Mouse (Mus musculus) heart, adult 11 months (tissue): Measurements from ENCODE around the gene Fktn.

Experiments used
- DNase-seq: peaks from one replicate; pipeline ENCODE4 v3.0.0; 2022

Gene Fktn

DNA sequence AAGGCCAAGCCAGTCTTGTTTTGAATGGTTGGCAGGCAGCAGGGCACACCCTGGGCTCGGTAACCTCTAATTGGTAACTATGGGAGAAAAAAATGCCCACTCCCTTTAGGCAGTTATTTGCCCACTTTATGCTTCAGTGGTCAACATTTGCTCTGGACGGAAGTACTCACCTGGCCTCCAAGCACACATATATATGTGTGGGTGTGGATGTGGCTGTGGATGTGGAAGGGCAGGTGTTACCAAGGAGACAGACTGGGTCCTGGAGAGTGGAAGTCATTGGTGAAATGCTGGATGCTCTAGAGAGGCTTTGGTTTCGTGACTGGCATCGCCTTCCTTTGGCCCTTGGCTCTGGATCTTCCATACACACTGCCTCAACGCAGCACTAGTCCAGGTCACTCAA is 58.2 kb downstream of the Fktn start:
- peak; percentile 80 for DNase-seq

GRCm38 (mm10) chr4:53773911-53774310 is 60.1 kb downstream of the Fktn start:
- peak; percentile 82 for DNase-seq

DNA sequence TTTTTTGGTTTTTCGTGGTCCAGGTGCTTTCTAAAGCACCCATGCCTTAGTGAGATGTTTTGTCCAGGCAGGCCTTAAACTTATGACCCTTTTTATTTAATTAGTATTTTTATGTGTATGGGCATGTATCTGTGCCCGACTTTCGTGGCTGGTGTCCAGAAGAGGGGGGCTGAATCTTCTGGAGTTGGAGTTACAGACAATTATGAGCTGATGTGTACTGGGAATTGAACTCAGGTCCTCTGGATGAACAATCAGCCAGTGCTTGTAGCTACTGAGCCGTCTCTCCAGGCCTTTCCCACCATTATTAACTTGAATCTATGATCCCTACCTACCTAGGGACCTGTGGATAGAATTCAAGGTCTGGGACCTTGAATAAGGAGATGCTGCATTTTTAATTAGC is 67.6 kb downstream of the Fktn start:
- peak; percentile 53 for DNase-seq

DNA sequence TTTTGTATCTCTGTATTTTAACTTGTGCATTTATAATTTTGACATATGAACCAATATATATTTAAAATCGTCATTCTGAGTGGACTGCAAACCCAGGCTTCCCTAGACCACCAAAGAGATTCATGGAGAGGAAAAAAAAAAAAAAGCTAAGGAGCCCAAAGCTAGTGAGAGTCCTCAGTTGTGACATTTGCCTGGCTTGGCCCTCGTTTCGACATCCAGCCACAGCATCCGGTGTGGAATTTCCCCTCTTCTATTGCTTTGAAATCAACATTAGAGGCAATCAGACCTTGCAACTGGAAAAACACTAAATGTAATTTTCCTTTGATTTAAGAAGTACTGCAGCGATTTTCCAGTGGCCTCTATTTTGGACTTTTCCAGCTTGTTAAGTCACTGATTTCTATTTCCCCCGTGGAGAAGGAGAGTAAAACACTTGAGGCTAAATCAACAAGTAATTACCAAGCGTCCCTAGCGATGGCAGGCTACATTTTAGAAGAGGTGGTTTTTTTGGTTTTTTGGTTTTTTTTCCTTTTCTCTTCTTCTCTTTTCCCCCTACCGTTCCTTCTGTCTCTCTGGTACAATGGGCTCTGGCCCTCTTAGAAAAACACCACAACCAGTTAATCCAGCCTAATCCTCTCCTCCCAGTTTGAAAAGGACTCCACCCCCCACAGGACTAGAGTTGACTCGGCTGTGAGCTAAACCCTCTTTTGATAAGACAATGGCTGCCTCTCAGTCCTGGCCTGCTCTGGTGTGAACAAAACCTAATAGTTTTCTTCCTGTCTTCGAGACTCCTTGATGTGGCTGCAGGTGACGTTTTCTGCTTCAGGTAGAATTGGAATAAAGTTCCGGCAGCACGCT is 68.6 kb downstream of the Fktn start:
- no peak for DNase-seq

GRCm38 (mm10) chr4:53785746-53786398 is 72.1 kb downstream of the Fktn start:
- peak; percentile 56 for DNase-seq

DNA sequence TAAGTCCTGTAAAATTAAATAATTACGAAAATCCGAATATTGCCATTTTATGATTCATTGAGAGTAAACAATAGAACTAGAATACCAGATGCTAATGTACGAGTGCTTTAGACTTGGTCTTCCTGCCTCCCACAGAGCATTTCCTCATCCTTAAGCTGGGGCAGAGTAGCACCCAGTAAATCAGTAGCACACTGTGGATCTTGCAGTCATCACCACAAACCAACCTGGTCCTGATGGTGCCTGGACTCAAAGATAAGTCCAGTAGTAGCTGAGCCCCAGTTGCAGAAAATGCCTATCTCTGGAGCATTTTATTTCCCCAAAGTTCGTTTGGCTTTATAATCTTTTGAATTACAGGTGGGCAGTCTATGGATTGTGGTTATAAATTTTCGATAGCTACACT is 73.1 kb downstream of the Fktn start:
- DNase-seq: peak; percentile 67

GRCm38 (mm10) chr4:53789346-53789745 is 75.5 kb downstream of the Fktn start:
- no peak for DNase-seq

DNA sequence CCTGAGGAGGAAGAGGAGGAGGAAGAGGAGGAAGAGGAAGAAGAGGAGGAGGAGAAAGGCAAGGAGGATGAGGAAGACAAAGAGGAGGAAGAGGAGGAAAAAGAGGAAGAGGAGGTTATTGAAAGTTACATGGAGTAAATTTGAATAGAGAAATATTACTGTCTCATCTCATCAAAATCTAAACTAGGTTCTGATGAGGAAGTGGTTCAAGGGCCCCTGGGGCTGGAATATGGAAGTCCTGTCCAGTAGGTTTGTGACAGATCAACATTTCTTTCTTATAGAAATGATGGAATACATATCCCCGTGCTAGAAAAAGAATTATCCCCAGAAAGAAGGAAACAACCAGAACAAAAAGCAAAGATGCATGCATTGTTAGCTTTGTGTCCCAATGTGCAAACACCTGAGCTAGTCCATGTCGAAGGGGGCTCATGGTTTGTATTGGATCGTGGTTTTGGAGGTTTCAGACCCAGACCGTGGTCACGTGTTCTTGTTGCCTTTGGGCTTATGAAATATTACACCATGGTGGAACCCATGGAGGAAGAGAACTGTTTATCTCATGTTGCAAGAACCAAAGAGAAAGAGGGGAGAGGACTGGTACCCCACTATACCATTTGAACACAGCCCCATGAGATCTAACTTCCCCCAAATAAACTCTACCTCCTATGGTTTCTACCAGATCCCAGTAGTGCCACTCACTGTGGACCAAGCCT is 80.6 kb downstream of the Fktn start:
- no peak for DNase-seq

DNA sequence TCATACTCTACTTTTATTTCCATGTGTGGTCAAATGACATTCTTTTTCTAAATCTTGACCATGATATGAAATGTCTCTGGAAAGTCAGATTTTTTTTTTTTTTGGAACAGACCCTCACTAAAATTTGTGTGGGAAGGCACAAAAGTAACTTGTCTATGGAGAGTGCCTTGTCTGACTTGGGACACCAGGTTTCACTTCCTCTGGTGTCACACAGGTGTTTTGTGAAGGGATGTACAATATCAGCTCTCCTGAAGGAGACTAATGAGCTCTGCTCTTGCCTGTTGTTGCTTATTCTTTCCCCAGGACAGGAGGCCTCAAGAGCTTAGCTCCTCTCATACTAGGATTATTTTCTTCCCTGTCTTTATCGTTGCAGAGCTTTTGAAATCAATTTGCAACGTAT is 81.3 kb downstream of the Fktn start:
- DNase-seq: no peak

DNA sequence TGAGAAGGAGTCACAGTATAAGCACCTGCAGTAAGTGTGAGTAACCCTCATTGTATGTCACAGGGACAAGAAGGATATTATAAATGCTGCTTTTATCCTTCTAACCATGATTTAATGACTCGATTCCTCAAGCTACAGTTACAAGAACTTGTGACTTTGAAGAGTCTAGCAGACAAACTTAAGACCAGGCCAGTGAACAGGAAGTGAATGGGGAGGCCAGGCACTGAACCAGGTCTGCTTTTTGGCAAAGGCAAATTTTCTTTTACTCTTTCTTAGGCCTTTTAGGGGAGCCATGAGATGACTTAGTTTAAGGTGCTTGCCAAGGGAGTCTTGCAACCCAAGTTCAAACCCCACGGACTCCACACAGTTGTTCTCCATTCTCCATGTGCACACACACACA is 81.9 kb downstream of the Fktn start:
- no peak for DNase-seq

GRCm38 (mm10) chr4:53796865-53797772 is 83.3 kb downstream of the Fktn start:
- peak; percentile 66 for DNase-seq

DNA sequence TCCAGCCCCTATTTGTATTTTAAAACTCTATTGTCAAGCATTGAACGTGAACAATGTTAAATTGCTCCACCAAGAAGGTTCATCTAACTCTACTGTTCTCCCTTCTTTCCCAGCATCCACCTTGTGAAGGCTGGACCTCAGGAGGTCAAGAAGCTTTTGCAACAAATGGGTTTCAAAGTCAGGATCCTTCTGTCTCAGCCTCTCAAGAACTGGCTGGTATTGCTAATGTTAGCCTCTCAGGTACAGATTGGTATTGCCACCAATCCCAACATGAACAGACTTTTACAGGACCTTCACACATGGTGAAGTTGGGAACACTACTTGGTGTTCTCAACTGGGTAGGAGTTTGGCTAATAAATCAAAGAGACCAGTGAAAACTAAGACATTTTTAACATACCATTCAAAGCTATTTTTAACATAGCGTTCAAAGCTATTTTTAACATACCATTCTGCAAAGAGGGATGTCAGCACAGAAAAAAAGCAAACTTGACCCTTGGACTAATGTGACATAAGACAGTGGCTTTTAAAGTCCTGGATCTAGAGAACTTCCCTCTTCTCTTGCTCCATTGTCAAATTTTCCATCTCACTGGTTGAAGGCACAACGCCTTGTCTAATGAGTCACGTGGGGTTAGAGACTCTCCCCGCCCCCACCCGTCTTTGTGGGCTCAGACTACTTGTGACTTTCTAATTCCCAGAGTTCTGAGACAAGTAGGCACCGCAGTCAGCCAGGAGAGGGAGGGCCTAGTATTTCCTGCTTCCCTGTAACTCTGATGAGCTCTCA is 85.3 kb downstream of the Fktn start:
- no peak for DNase-seq

- DNase-seq: no peak
These were observed 86.0 kb downstream of the Fktn start for GRCm38 (mm10) chr4:53799753-53800152.

GRCm38 (mm10) chr4:53803674-53804073 is 89.9 kb downstream of the Fktn start:
- DNase-seq: peak; percentile 51

DNA sequence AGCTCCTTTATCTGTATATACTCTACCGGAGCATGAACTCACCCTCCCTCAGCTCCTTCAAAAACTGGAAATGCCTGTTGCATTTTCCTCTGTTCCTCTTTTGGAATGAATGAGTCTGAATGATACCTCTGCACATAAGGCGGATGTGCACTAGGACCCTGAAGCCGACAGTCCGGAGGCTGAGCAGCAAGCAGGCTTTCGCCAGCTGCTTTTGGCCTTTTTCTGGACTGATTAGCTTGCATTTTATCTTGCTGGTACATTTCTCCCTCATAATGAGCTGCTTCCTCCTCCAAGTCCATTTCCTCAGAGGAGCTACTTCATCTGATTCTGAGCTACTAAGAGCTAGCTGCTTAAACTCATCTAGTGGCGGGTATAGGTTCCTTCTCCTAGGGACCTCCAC is 92.6 kb downstream of the Fktn start:
- peak; percentile 94 for DNase-seq

DNA sequence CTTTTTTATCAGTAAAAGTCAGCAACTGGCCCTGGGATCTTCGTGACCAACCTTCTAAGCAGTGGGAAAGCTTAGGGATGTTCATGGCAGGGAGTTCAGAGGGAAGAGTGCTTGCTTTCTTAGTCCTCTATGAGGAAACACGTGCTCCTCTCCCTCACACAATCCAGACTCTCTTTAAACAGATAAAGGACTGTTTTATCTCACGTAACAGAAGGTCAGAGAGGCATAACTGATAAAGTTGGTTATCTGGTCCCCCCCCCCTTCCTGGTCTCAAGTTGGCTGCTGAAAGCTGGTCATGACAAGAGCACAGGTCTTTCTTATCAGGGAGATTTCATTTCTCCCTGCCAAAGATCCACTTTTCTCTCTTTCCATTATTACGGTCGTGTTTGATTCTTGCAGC is 104.5 kb downstream of the Fktn start:
- no peak for DNase-seq

- peak; percentile 97 for DNase-seq
These were observed 109.9 kb downstream of the Fktn start for GRCm38 (mm10) chr4:53823697-53824096.

DNA sequence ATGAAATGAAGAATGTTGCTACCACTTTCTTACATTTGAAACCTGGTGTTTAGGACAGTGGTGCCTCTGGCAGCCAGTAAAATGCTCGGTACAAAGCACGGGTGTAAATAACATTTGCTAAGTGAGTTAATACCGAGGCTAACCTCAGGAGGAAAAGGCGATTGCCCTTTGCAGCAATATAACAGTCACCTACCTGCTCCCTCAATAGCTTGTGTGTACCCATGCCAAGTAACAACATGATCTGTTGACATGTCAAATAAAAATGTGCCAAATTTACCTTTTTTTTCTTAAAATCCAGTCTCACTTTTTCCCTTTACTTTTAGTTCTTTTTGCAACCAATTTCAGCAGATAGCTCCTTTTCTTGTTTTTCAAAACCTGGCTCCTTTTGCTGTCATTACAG is 111.0 kb downstream of the Fktn start:
- no peak for DNase-seq

DNA sequence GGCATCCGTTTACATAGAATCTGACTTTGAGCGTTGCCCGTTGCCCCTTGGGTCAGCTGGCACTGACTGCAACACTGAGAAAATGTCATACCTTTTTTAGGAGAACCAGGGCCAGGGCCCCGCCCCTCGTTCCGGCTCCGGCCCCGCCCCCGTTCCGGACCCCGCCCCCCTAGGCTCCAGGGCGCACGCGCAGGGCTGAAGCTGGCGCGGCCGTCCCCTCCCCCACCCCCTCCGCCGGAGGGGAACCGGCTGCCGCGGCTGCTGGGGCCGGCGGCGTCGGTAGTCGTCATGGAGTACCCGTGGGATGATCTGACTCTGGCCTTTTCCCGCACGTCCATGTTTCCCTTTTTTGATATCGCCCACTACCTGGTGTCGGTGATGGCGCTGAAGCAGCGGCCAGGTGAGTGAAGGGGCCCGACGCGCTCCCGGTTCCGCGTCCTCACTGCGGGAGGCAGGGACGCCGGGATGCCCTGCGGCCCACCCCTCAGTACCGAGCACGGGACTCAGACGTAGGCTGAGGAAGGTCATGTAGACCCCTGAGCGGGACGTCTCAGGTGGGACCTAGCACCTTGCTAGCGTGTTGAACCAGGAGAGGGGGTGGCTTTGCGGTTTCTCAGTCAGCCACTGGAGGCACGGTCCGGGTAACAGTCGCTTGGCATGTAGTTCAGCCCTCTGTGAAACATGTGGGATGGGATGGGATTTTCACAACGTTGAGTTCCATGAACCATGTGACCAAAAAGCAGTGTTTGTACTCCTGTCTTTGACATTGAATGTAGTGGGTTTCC is 112.2 kb downstream of the Fktn start, which contains the start of gene Tmem38b:
TSS of gene Tmem38b (plus strand) at position 225 of the 785 bp plus-strand sequence.
- DNase-seq: peak; percentile 97

DNA sequence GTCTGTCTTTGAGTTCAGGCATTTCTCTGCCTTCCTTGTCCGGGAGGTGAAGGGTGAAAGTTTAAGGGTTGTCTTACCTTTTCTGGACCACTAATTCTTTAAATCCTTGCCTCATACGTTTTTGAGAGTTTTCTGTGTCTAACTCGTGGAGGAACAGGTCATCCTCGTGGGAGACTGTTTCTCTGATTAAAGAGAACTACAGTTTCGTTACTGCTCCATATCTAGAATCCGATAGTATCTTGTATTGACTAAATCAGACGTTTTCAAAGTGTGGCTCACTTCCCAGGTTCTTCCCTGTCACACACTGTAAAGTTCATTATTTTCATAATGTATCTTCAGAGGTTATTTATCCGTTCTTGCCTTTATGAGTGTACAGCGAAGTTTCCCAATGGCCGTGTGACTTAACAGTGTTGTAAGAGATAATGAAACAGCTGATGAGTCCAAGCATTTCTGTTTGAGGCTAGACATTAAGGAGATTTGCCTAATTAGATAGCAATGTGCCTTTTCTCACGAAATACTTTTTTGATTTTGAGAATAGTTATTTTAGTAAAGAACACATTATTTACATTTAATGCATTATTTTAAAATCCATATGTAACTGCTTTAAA is 112.9 kb downstream of the Fktn start:
- DNase-seq: no peak
